Mouse (Mus musculus): ENCODE measurements around the gene Keap1.

DNA sequence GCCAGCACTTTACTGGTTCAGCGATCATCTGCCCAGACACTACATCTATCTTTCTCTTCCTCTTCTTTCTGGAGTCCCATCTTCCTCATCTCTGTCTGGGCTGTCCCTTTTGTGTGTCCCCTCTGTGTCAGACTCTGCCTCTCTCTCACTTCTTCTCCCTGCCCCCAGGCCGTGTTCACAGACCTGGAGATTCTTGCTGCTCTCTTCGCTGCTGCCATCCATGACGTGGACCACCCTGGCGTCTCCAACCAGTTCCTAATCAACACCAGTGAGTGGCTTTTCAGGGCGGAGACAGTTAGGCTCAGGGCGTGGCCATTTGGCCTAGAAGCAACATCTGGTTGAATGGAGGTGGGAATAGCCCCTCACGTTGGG is 35.0 kb downstream of the Keap1 start:
- no peak for TF ChIP-seq CTCF (IDR thresholded peaks at IDR 0.05; ENCODE audit: extremely low read depth, insufficient read length, insufficient replicate concordance, low read depth, low read length)
- no peak for TF ChIP-seq POLR2A (IDR thresholded peaks at IDR 0.05; ENCODE audit: low read depth, low read length)
